Mouse (Mus musculus) stomach, embryonic 14.5 days (tissue): ENCODE data around the gene Arhgap32. TPM values are rescaled to one million over a fixed set of nuclear protein-coding genes. Genes with fewer than 3 reads are reported as not detected.

Source experiments
- ATAC-seq: fragments of 200-750 bp; cut with Nextera tagmentation; 2 replicates; pipeline ENCODE4 v1.8.0; 2017; ENCODE audit warnings: low read depth, moderate TSS enrichment; ENCODE audit not compliant: insufficient number of reproducible peaks, insufficient read depth, low FRiP score
- H3K27ac ChIP-seq: fragments of 300-500 bp; sonication (generic); 2 replicates; pipeline ENCODE4 v1.5.1; 2014; ENCODE audit warnings: mild to moderate bottlenecking, low read length, moderate library complexity, mixed read lengths
- H3K27me3 ChIP-seq: fragments of 300-500 bp; sonication (generic); 2 replicates; pipeline ENCODE4 v1.6.1; 2014; ENCODE audit warnings: low read length, control low read depth, mixed read lengths; ENCODE audit not compliant: control insufficient read depth, insufficient read depth
- H3K36me3 ChIP-seq: fragments of 300-500 bp; sonication (generic); 2 replicates; pipeline ENCODE4 v1.6.1; 2014; ENCODE audit warnings: mild to moderate bottlenecking, control low read depth, low read length, moderate library complexity, mixed read lengths; ENCODE audit not compliant: control insufficient read depth, insufficient read depth
- H3K4me1 ChIP-seq: fragments of 300-500 bp; sonication (generic); 2 replicates; pipeline ENCODE4 v1.6.1; 2014; ENCODE audit warnings: low read length, control low read depth, mixed read lengths; ENCODE audit not compliant: control insufficient read depth, insufficient read depth
- H3K4me2 ChIP-seq: fragments of 300-500 bp; sonication (generic); replicated peaks from 2 replicates; pipeline ENCODE4 v1.6.1; 2014; ENCODE audit warnings: low read depth, low read length, control low read depth
- H3K4me3 ChIP-seq: fragments of 300-500 bp; sonication (generic); 2 replicates; pipeline ENCODE4 v1.5.1; 2014; ENCODE audit warnings: low read depth, low read length, control low read depth
- H3K9ac ChIP-seq: fragments of 300-500 bp; sonication (generic); replicated peaks from 2 replicates; pipeline ENCODE4 v1.6.1; 2014; ENCODE audit warnings: low read depth, mild to moderate bottlenecking, control low read depth, low read length, moderate library complexity, mixed read lengths
- H3K9me3 ChIP-seq: fragments of 300-500 bp; sonication (generic); 2 replicates; pipeline ENCODE4 v1.6.1; 2016; ENCODE audit warnings: low read depth, low read length, control low read depth; ENCODE audit not compliant: control insufficient read depth
- WGBS: fragments of 180-500 bp; shearing (Covaris S2); extraction: QIAGEN DNeasy Blood & Tissue Kit; methylation state at CpG from one replicate; pipeline ENCODE4 v1.1.7; 2014; 5-methylcytosine and 5-hydroxymethylcytosine counted together
- polyA plus RNA-seq: library from polyadenylated mRNA; unstranded; fragments of >200 nt; fragmentation: Nextera tagmentation; extraction: Ambion mirVana; gene quantifications from 2 replicates; pipeline ENCODE4 v1.2.1, GENCODE M21; 2014

The Arhgap32 gene
- polyA plus RNA-seq, 1 experiment from 2014 or later: 15.5 TPM

DNA sequence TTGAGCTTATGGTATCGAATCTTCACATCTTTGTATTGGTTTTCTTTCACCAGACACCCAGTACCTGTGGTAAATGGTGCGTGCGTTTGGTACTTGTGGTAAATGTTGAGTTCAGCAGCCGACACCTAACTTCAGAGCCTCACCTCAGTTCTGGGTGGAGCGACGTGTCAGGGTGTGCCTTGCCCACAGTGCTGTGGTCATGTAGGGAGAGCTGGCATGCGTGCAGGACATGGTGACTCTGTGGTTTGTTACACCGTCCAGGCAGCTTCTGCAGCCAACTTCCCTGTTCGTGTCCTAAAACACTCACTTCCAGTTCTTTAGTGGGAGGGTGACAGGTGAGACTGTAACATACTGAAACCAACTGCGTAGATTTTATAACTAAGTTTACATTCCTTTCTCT, 123.5 kb downstream of the Arhgap32 start:
- no peak for ATAC-seq
- Histone ChIP-seq H3K9ac (no peak overlapping the region), H3K9me3 (no peaks in the 10 kb centered on the region), H3K36me3 (peaks cover 6% of the 10 kb centered on the region), H3K4me2 (no peak overlapping the region), H3K4me3 (no peak overlapping the region), H3K27ac (no peak overlapping the region), H3K4me1 (no peaks in the 10 kb centered on the region), H3K27me3 (no peaks in the 10 kb centered on the region)
- 87% methylated on average over 10 of the region's 10 CpGs for WGBS

DNA sequence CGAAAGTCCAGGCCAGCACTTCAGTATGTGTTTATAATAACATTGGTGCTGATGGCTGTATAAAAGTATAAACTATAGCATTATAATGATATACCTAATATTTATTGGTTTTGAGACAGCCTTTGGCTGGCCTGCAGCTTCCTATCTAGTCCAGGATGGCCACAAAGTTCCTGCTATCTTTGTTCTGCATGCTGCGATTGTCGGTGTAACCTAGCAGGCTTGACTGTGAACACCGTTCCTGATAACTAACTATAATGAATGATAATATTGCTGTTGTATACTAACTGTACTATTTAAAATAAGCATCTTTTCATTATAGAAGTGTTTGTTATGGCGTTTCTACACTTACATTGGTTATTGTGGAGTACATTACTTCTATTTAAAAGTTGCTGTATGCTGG, 124.5 kb downstream of the Arhgap32 start:
- no peak overlapping the region for H3K4me2 ChIP-seq
- no peaks in the 10 kb centered on the region for H3K9me3 ChIP-seq
- no peaks in the 10 kb centered on the region for H3K4me1 ChIP-seq
- no peak overlapping the region for H3K27ac ChIP-seq
- 82% methylated on average over 5 of the region's 5 CpGs for WGBS
- H3K27me3 ChIP-seq: no peaks in the 10 kb centered on the region
- H3K36me3 ChIP-seq: peaks cover 6% of the 10 kb centered on the region
- no peak overlapping the region for H3K9ac ChIP-seq
- H3K4me3 ChIP-seq: no peak overlapping the region
- no peak for ATAC-seq

DNA sequence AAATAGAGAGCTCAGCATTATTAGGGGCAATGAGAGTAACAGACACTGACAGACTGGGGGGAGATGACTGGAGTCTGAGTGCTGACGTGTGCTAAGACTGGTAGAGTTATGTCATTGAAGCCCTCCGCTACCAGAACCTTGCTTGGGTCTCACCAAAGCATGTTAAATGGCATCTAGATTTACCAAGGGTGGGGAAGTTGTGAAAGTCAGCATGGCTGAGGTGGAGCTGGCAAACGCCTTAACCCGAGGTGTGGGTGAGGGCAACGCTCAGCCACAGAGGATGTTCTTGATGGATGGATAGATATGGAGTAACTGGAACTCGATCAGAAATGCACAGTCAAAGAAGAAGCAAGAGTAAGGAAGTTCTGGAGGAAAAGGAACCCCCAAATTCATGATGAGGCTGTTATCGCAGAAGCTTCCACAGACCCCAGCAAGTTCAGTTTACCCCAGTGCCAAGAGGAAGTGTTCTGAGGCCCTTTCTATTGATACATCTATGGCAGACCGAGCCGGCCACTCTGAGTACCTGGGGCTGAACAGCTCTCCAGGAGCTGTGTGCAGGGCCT, 125.8 kb downstream of the Arhgap32 start:
- no peak for ATAC-seq
- Histone ChIP-seq H3K9me3 (no peaks in the 10 kb centered on the region), H3K9ac (no peak overlapping the region), H3K4me2 (no peak overlapping the region), H3K4me3 (no peak overlapping the region), H3K27ac (peak overlapping the region; percentile 3; the same call in 1 of the 2 replicates), H3K27me3 (no peaks in the 10 kb centered on the region), H3K36me3 (peaks cover 9% of the 10 kb centered on the region), H3K4me1 (no peaks in the 10 kb centered on the region)
- WGBS: 78% methylated on average over 9 of the region's 9 CpGs

- peak; percentile 67 for ATAC-seq
- WGBS: 49% methylated on average over 2 of the region's 2 CpGs
- Histone ChIP-seq H3K4me2 (no peak overlapping the region), H3K36me3 (peaks cover 12% of the 10 kb centered on the region), H3K9me3 (no peaks in the 10 kb centered on the region), H3K27ac (no peak overlapping the region), H3K9ac (no peak overlapping the region), H3K27me3 (no peaks in the 10 kb centered on the region), H3K4me1 (no peaks in the 10 kb centered on the region), H3K4me3 (no peak overlapping the region)
These were observed 127.1 kb downstream of the Arhgap32 start for GRCm38 (mm10) chr9:32242921-32243617.

DNA sequence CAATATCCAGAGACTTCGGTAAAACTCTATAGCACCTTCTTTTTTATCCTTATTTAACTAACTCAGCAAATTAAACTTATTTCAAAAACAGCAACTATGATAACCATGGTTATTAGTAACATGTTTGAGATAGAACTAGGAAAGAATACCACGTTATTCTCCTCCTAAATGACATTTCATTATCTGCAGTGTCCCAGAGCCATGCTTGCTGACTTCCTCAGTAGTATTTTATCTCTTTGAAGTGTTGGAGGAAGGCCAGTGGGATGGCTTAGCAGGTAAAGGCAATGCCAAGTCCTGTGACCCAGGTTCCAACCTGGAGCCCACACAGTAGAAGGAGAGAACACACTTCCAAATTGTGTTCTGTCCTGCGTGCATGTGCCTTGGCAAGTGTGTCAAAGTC, 129.3 kb downstream of the Arhgap32 start:
- no peak for ATAC-seq

GRCm38 (mm10) chr9:32246123-32246716, 130.3 kb downstream of the Arhgap32 start:
- H3K36me3 ChIP-seq: peaks cover 15% of the 10 kb centered on the region
- no peak for ATAC-seq
- no peak overlapping the region for H3K4me3 ChIP-seq
- no peak overlapping the region for H3K4me2 ChIP-seq
- H3K9ac ChIP-seq: no peak overlapping the region
- H3K27ac ChIP-seq: no peak overlapping the region
- H3K9me3 ChIP-seq: no peaks in the 10 kb centered on the region
- 63% methylated on average over 6 of the region's 6 CpGs for WGBS
- no peaks in the 10 kb centered on the region for H3K4me1 ChIP-seq
- H3K27me3 ChIP-seq: no peaks in the 10 kb centered on the region

More for the DNA sequence above, 129.3 kb downstream of the Arhgap32 start:
- peaks cover 19% of the 10 kb centered on the region for H3K36me3 ChIP-seq
- no peaks in the 10 kb centered on the region for H3K27me3 ChIP-seq
- H3K9ac ChIP-seq: no peak overlapping the region
- H3K4me1 ChIP-seq: no peaks in the 10 kb centered on the region
- 88% methylated on average over 3 of the region's 3 CpGs for WGBS
- no peak overlapping the region for H3K4me2 ChIP-seq
- no peak overlapping the region for H3K27ac ChIP-seq
- H3K4me3 ChIP-seq: no peak overlapping the region
- no peaks in the 10 kb centered on the region for H3K9me3 ChIP-seq

DNA sequence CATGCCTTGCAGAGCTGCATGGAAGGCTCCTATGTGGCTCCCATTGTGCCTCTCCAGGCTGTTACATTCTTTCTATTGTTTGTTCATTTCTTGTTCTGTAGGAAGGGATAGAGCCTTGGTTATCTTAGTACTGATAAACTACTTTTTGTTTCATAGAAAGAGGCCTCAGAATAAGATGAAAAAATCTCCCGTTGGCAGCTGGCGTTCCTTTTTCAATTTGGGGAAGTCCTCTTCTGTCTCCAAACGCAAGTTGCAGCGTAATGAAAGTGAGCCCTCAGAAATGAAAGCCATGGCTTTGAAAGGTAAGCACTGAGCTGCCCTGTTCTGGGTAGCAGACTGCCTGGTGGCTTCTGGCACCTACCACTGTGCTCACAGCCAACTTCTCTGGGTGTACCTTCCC, 134.6 kb downstream of the Arhgap32 start:
- no peaks in the 10 kb centered on the region for H3K4me1 ChIP-seq
- ATAC-seq: no peak
- H3K4me3 ChIP-seq: no peak overlapping the region
- peaks cover 32% of the 10 kb centered on the region for H3K36me3 ChIP-seq
- no peak overlapping the region for H3K9ac ChIP-seq
- no peak overlapping the region for H3K4me2 ChIP-seq
- H3K27ac ChIP-seq: no peak overlapping the region
- 83% methylated on average over 4 of the region's 4 CpGs for WGBS
- no peaks in the 10 kb centered on the region for H3K27me3 ChIP-seq
- no peaks in the 10 kb centered on the region for H3K9me3 ChIP-seq

GRCm38 (mm10) chr9:32253721-32254120, 137.8 kb downstream of the Arhgap32 start:
- Histone ChIP-seq H3K36me3 (peaks cover 46% of the 10 kb centered on the region), H3K4me1 (no peaks in the 10 kb centered on the region), H3K9me3 (no peaks in the 10 kb centered on the region), H3K9ac (no peak overlapping the region), H3K4me3 (no peak overlapping the region), H3K27me3 (no peaks in the 10 kb centered on the region), H3K4me2 (no peak overlapping the region), H3K27ac (no peak overlapping the region)
- WGBS: 87% methylated on average over 4 of the region's 4 CpGs
- no peak for ATAC-seq
